Mouse (Mus musculus) embryonic facial prominence, embryonic 10.5 days (tissue): Measurements from ENCODE around the gene Tmem116. TPM values are rescaled to one million over a fixed set of nuclear protein-coding genes. Genes with fewer than 3 reads are reported as not detected.
"Not testable (repeated sequence)": the region's sequence is repeated elsewhere in the genome, so short reads cannot be mapped to it uniquely, and the experiment has no call there.

Experiments used
- DNase-seq: peaks from one replicate; pipeline ENCODE4 v3.0.0-alpha.2; 2017; ENCODE audit warnings: low spot score
- H3K27ac ChIP-seq: fragments of 300-500 bp; sonication (generic); replicated peaks from 2 replicates; pipeline ENCODE4 v1.5.1; 2016; ENCODE audit warnings: mild to moderate bottlenecking
- H3K27me3 ChIP-seq: fragments of 300-500 bp; sonication (generic); replicated peaks from 2 replicates; pipeline ENCODE4 v1.6.1; 2016; ENCODE audit warnings: low read depth, mild to moderate bottlenecking; ENCODE audit not compliant: poor library complexity, severe bottlenecking
- H3K36me3 ChIP-seq: fragments of 300-500 bp; sonication (generic); replicated peaks from 2 replicates; pipeline ENCODE4 v1.6.1; 2016; ENCODE audit warnings: mild to moderate bottlenecking, moderate library complexity
- H3K4me1 ChIP-seq: fragments of 300-500 bp; sonication (generic); 2 replicates; pipeline ENCODE4 v1.6.1; 2016
- H3K4me3 ChIP-seq: fragments of 300-500 bp; sonication (generic); 2 replicates; pipeline ENCODE4 v1.5.1; 2016; ENCODE audit warnings: mild to moderate bottlenecking, moderate library complexity
- H3K9me3 ChIP-seq: fragments of 300-500 bp; sonication (generic); 2 replicates; pipeline ENCODE4 v1.6.1; 2016; ENCODE audit warnings: mild to moderate bottlenecking
- WGBS: fragments of 180-500 bp; shearing (Covaris S2); methylation state at CpG from one replicate; pipeline ENCODE4 v1.1.7; 2016; 5-methylcytosine and 5-hydroxymethylcytosine counted together
- polyA plus RNA-seq: library from polyadenylated mRNA; unstranded; fragments of >200 nt; fragmentation: Nextera tagmentation; extraction: Ambion mirVana; gene quantifications from 2 replicates; pipeline ENCODE4 v1.2.1, GENCODE M21; 2016

Tmem116 gene
- polyA plus RNA-seq, 1 experiment from 2014 or later: 0.91 TPM

DNA sequence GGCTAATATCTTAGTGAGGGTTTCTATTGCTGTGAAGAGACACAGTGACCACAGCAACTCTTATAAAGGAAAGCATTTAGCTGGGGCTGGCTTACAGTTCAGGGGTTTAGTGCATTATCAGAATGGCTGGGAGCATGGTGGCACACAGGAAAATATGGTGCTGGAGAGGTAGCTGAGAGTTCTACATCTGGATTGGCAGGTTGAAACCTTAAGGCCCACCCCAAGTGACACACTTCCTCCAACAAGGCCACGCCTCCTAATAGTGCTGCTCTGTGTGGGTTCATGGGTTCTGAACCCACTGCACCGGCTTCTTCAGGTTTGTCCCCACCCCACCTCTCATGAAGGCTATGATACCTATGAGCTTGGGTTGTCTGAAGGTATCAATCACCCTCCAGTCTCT is 20.7 kb downstream of the Tmem116 start:
- WGBS: 91% methylated on average over 2 of the region's 2 CpGs
- Histone ChIP-seq H3K27ac (no peak overlapping the region), H3K36me3 (no peaks in the 10 kb centered on the region), H3K4me3 (no peak overlapping the region), H3K9me3 (no peaks in the 10 kb centered on the region), H3K4me1 (no peaks in the 10 kb centered on the region), H3K27me3 (no peaks in the 10 kb centered on the region)
- DNase-seq: no peak

DNA sequence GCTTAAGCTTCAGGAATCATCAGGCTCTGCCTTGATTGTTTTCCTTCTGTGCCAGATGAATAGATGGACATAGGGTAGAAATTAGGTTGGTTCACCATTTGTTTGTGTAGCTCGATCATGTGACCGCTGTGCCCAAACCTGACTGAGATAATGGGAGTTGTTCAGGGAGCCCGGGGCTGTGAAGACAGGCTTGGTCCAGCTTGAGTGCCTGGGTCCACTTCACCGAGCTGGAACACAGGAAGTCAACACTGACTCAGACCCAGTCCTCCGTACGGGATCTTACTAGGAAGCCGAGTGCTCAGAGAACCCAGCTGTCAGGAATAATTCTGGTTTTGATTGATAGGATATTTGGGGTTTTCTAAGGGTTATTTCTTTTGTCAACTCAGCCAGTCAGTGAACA is 22.9 kb downstream of the Tmem116 start:
- H3K4me3 ChIP-seq: no peak overlapping the region
- no peaks in the 10 kb centered on the region for H3K27me3 ChIP-seq
- no peaks in the 10 kb centered on the region for H3K4me1 ChIP-seq
- H3K27ac ChIP-seq: no peak overlapping the region
- no peaks in the 10 kb centered on the region for H3K9me3 ChIP-seq
- no peaks in the 10 kb centered on the region for H3K36me3 ChIP-seq
- 74% methylated on average over 7 of the region's 7 CpGs for WGBS
- DNase-seq: no peak

DNA sequence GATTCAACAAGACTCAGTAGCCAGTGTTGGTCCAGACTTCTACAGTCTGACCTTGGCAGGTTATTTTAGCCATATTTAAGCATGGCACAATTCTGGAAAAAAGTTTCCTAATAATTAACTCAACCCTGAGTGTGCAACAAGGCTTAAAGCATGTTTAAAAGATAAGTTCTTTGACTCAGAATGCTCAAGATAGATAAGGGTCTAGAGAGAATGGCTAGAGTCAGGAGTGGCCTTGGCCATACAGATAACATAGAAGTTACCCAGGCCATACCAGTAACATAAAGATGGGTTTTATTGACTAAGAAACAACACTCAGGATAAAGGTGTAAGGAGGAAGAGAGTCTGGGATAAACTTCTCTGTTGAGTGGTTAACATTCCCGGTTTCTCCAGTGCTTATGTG is 24.3 kb downstream of the Tmem116 start:
- H3K36me3 ChIP-seq: no peaks in the 10 kb centered on the region
- no peaks in the 10 kb centered on the region for H3K9me3 ChIP-seq
- no peak overlapping the region for H3K27ac ChIP-seq
- DNase-seq: no peak
- H3K4me3 ChIP-seq: no peak overlapping the region
- WGBS: 85% methylated on average over 1 of the region's 1 CpGs
- no peaks in the 10 kb centered on the region for H3K4me1 ChIP-seq
- H3K27me3 ChIP-seq: no peaks in the 10 kb centered on the region

DNA sequence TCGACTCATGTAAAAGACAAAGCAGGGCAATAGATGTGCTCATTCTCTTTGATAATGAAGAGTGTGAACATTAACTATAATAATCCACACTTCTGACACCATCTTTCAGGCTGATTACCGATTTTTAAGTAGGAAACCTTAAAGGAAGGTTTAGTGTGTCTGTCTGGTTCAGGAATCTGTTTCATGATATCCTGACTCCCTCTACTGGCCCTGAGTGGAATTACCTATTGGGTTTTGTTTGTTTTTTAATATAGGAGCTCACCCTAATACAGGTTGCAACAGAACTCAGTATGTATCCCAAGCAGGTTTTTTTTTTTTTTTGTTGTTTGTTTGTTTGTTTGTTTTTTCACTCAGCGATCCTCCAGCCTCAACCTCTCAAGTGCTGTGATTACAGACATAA is 26.0 kb downstream of the Tmem116 start:
- Histone ChIP-seq H3K27me3 (no peaks in the 10 kb centered on the region), H3K36me3 (no peaks in the 10 kb centered on the region), H3K4me1 (no peaks in the 10 kb centered on the region), H3K27ac (no peak overlapping the region), H3K4me3 (no peak overlapping the region), H3K9me3 (no peaks in the 10 kb centered on the region)
- DNase-seq: no peak
- WGBS: 46% methylated on average over 3 of the region's 3 CpGs

DNA sequence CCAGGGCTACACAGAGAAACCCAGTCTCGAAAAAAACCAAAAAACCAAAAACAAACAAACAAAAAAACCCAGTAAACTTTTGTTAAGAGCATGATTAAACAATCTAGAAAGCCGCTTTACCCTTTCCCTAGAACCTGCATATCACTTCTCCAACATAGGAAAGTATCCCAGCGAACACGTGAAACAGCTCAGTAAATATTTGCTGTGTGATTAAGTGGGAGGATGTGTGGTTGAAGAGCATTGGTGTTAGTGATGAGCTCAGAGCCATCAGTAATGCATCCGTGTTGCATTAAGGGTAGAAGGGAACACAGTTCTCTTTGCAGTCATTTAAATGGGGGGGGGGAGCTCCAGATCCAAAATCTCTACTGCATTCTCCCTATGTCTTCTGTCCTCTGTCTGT is 33.1 kb downstream of the Tmem116 start:
- WGBS: 79% methylated on average over 5 of the region's 5 CpGs
- no peak overlapping the region for H3K4me3 ChIP-seq
- no peaks in the 10 kb centered on the region for H3K36me3 ChIP-seq
- H3K4me1 ChIP-seq: no peaks in the 10 kb centered on the region
- H3K27me3 ChIP-seq: no peaks in the 10 kb centered on the region
- no peak for DNase-seq
- H3K27ac ChIP-seq: no peak overlapping the region
- no peaks in the 10 kb centered on the region for H3K9me3 ChIP-seq

DNA sequence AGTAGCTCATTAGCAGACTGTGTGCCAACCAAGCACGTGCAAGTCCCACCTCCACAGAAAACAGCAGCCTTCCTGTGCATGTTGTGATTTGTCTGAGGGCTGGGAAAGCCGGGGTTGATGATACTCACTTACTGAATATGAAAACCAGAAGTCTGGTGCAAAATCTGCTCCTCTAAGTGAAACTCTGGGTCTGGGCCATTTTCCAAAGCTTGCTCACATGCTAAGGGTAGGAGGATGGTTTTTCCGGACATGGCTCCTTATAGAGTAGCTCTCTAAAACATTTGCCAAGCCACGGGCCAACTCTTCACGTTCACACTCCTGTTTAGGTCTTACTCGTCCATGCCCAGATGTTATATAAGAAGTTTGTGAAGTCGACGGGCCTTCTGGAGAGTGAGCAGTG is 41.6 kb downstream of the Tmem116 start:
- 80% methylated on average over 8 of the region's 8 CpGs for WGBS
- DNase-seq: no peak

DNA sequence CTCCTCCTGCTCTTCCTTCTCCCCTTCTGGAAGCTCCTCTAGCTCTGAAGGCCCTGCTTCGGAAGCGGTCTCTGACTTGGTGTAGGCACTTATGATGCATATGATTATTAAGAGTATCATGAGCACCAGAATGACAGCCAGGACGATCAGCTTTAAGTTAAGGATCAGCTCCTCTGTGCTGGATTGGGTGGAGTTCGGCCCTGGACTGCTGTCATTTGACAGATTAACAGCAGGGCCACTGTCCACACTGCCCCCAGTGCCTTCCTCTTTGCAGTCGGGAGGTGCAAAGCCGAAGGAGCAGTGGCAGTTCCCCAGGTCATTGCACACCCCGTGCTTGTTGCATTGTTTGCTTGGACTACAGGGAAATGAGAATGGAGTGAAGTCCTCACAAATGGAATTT is 49.0 kb downstream of the Tmem116 start:
- WGBS: 81% methylated on average over 7 of the region's 7 CpGs
- no peak overlapping the region for H3K27ac ChIP-seq

More for the DNA sequence above, 41.6 kb downstream of the Tmem116 start:
- Histone ChIP-seq H3K27ac (no peak overlapping the region), H3K27me3 (no peaks in the 10 kb centered on the region), H3K4me3 (no peak overlapping the region), H3K4me1 (peaks cover 6% of the 10 kb centered on the region), H3K9me3 (no peaks in the 10 kb centered on the region), H3K36me3 (no peaks in the 10 kb centered on the region)

DNA sequence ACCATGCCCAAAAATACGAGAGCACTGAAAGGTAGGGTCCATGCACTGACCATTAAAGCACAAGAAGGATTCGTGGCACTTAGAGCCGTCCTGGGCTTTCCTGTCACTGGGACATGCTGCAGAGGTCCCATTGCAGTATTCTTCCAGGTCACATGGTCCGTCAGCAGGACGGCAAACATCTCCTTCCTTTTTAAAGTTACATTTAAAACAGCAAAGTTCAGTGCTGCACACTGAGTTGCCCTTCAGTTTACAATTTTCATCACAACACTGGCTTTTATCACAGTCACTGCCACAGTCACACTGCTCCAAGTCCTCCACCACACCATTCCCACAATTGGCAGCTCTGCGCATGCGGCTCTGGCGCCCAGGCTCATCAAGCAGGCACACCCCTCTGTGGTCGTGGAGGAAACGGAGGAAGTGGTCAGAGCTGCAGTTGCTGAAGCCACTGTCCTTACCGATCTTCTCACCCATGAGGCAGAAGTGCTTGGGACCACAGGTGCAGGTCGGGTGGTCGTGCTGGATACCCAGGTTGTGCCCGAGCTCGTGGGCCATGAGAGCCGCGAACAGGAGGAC is 49.8 kb downstream of the Tmem116 start:
- H3K27ac ChIP-seq, H3K27me3 ChIP-seq, H3K9me3 ChIP-seq, H3K4me1 ChIP-seq, DNase-seq, H3K4me3 ChIP-seq, H3K36me3 ChIP-seq: not testable (repeated sequence)
- 83% methylated on average over 11 of the region's 17 CpGs for WGBS

More for the DNA sequence above, 49.0 kb downstream of the Tmem116 start:
- Histone ChIP-seq H3K4me3 (no peak overlapping the region), H3K9me3 (no peaks in the 10 kb centered on the region), H3K27me3 (no peaks in the 10 kb centered on the region), H3K4me1 (0 out of 2 replicates have a peak, but pooled peaks cover 3% of the 10 kb centered on the region), H3K36me3 (no peaks in the 10 kb centered on the region)
- no peak for DNase-seq

DNA sequence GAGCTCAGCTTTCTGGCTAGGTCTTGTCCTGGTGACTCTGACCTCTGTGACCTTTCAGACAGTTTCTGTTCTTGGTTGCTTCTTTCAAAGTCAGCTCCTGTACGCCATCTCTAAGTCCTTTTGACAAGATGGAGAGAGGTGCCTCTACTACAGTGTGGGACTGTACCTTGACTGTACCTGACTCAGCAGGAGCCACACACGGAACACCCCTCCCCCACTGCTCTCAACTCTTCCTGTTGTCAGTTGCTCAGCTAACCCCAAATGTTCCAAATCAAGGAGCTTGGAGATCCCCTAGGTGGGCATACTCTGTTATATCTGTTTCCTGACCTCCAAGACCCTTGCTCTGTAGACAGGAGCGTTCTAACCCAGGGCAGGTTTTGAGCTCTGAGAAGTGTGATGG is 51.5 kb downstream of the Tmem116 start, which contains the start of gene Adam1b:
Adam1b (minus strand) TSS at position 205 of the 400 bp plus-strand sequence.
- no peaks in the 10 kb centered on the region for H3K36me3 ChIP-seq
- H3K27ac ChIP-seq: no peak within 1 kb of the TSS
- 82% methylated on average over 3 of the region's 3 CpGs for WGBS
- H3K4me1 ChIP-seq: 0 out of 2 replicates have a peak, but pooled peaks cover 3% of the 10 kb centered on the region
- no peak within 1 kb of the TSS for H3K4me3 ChIP-seq
- H3K9me3 ChIP-seq: no peaks in the 10 kb centered on the region
- H3K27me3 ChIP-seq: no peaks in the 10 kb centered on the region
- no peak for DNase-seq

DNA sequence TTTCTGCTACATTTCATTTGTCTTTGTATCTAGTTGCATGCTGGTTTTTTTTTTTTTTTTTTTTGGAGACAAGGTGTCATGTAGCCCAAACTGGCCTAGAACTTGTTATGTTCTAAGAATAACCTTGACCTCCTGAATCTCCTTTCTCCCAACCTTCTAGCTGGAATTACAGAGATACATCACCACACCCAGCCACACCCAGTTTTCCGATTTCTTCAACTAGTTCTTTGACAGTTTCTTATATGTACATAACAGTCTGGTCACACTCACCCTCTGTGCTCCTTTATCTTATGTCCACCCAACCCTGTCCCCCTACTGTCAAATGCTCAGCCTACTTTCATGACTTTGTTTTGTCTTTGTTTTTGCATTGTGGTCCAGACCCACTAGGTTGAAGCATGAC is 55.2 kb downstream of the Tmem116 start:
- H3K36me3 ChIP-seq: no peaks in the 10 kb centered on the region
- H3K4me3 ChIP-seq: no peak overlapping the region
- H3K27me3 ChIP-seq: no peaks in the 10 kb centered on the region
- H3K9me3 ChIP-seq: no peaks in the 10 kb centered on the region
- H3K4me1 ChIP-seq: 0 out of 2 replicates have a peak, but pooled peaks cover 3% of the 10 kb centered on the region
- no peak for DNase-seq
- 90% methylated on average over 1 of the region's 1 CpGs for WGBS
- H3K27ac ChIP-seq: no peak overlapping the region

DNA sequence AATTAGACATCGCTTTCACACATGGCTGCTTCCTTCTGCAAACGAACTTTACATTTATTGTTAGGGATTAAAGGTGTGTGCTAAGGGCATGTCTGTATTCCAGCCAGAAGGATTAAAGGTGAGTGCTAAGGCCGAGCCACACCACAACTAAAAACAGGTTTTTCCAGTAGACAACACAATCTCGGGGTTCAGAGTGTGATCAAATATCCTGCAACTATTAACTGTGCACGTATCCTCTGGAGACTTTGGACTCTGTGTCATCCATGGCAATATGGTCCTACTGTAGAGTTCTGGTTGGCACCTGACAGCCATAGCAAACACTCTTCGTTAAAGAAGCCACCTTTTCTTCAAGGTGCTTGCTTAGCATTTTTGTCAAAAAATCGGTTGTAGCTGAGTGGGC is 58.3 kb downstream of the Tmem116 start:
- Histone ChIP-seq H3K4me3 (no peak overlapping the region), H3K27me3 (no peaks in the 10 kb centered on the region), H3K9me3 (no peaks in the 10 kb centered on the region), H3K36me3 (no peaks in the 10 kb centered on the region), H3K27ac (no peak overlapping the region), H3K4me1 (no peaks in the 10 kb centered on the region)
- DNase-seq: no peak
- WGBS: 88% methylated on average over 7 of the region's 7 CpGs

DNA sequence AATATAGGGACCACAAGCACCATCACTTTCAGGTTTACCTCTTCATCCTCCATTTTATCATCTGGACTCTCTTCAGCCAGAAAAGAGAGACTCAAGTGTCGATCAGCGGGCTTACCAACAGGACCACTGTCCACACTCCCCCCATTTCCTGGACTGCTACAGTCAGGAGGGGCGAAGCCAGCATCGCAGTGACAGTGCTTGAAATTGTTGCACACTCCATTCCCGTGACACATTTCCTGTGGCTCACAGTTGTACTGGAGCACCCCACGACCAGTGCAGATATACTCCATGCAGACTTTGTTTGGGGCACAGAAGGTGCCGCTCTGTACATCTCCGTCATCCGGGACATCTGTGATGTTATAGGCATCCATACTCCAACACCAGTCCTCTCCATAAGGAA is 67.3 kb downstream of the Tmem116 start:
- no peaks in the 10 kb centered on the region for H3K9me3 ChIP-seq
- peaks cover 68% of the 10 kb centered on the region for H3K36me3 ChIP-seq
- H3K4me3 ChIP-seq: no peak overlapping the region
- DNase-seq: no peak
- 93% methylated on average over 9 of the region's 9 CpGs for WGBS
- H3K4me1 ChIP-seq: no peaks in the 10 kb centered on the region
- no peak overlapping the region for H3K27ac ChIP-seq
- H3K27me3 ChIP-seq: no peaks in the 10 kb centered on the region

DNA sequence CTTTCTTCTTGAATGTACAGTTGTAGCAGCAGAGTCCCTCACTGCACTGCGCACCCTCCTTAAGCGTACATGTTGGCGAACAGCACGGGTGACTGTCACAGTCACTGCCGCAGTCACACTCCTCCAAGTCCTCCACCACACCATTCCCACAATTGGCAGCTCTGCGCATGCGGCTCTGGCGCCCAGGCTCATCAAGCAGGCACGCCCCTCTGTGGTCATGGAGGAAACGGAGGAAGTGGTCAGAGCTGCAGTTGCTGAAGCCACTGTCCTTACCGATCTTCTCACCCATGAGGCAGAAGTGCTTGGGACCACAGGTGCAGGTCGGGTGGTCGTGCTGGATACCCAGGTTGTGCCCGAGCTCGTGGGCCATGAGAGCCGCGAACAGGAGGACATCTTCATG is 68.1 kb downstream of the Tmem116 start:
- not testable (repeated sequence) for H3K4me1 ChIP-seq, H3K27me3 ChIP-seq, H3K27ac ChIP-seq, H3K4me3 ChIP-seq, DNase-seq, H3K9me3 ChIP-seq
- 97% methylated on average over 11 of the region's 17 CpGs for WGBS
- peaks cover 75% of the 10 kb centered on the region for H3K36me3 ChIP-seq
